Mouse (Mus musculus): ENCODE results near the gene H2-Ab1.

DNA sequence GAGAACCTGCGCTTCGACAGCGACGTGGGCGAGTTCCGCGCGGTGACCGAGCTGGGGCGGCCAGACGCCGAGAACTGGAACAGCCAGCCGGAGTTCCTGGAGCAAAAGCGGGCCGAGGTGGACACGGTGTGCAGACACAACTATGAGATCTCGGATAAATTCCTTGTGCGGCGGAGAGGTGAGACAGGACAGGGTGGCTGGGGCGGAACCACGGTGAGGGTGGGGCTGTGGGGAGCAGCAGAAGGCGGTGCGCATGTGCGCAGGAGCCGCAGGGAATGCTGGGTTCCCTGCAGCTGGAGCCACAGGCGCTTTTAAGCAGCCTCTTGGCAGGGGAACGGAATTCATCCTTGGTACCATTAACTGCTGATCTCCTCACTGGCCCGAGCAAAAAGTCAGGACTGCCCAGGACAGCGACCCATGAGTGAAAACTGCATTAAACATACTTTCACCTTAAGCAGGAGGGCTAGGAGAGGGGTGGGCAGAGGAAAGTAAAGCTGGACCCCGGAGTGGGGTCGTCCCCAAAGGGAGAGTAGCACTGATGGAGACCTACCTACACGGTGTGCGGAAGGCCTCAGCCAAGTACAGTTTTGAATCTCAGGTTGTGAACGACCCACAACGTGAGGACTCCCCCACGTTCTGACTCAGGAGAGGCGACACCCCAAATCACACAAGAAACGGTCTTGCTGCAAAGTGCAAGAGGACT, 52.3 kb downstream of the H2-Ab1 start:
- TF ChIP-seq GATA1 (IDR thresholded peaks at IDR 0.05; ENCODE audit: borderline replicate concordance, low read length) = no peak
- no peak for TF ChIP-seq FLI1 (IDR thresholded peaks at IDR 0.05; ENCODE audit: low read length)
